Mouse (Mus musculus): ENCODE results near the gene Clnk. TPM values are rescaled to one million over a fixed set of nuclear protein-coding genes. Genes with fewer than 3 reads are reported as not detected.

The Clnk gene
- polyA plus RNA-seq, 1 experiment, result 0.13 TPM

- TF ChIP-seq POLR2A (IDR thresholded peaks at IDR 0.05; ENCODE audit: borderline replicate concordance, extremely low read depth, low read depth, low read length) (no peak), CTCF (IDR thresholded peaks at IDR 0.05; ENCODE audit: insufficient read depth, low read length) (no peak)
- DNase-seq, result no peak
- WGBS, result 48% methylated on average over 4 of the region's 4 CpGs
- Histone ChIP-seq H3K4me1 (ENCODE audit: control insufficient read depth, insufficient read depth, low read length) (no peaks in the 10 kb centered on the region), H3K4me3 (replicated peaks; ENCODE audit: extremely low read depth, low read depth, low read length) (no peak overlapping the region)
These were observed 18.4 kb downstream of the Clnk start for GRCm38 (mm10) chr5:38858015-38858721.

GRCm38 (mm10) chr5:38857591-38857990 lies 19.0 kb downstream of the Clnk start:
- Histone ChIP-seq H3K4me3 (replicated peaks; ENCODE audit: extremely low read depth, low read depth, low read length) (no peak overlapping the region), H3K4me1 (ENCODE audit: control insufficient read depth, insufficient read depth, low read length) (no peaks in the 10 kb centered on the region)
- no peak for DNase-seq
- no peak for TF ChIP-seq CTCF (IDR thresholded peaks at IDR 0.05; ENCODE audit: insufficient read depth, low read length)
- 92% methylated on average over 1 of the region's 1 CpGs for WGBS

GRCm38 (mm10) chr5:38850171-38850570 lies 26.4 kb downstream of the Clnk start:
- TF ChIP-seq CTCF (IDR thresholded peaks at IDR 0.05; ENCODE audit: insufficient read depth, low read length) (no peak), POLR2A (IDR thresholded peaks at IDR 0.05; ENCODE audit: borderline replicate concordance, extremely low read depth, low read depth, low read length) (no peak)
- no peak overlapping the region for H3K4me3 ChIP-seq (replicated peaks; ENCODE audit: extremely low read depth, low read depth, low read length)
- WGBS, result 89% methylated on average over 1 of the region's 1 CpGs
- DNase-seq, result no peak
- H3K4me1 ChIP-seq (ENCODE audit: control insufficient read depth, insufficient read depth, low read length), result no peaks in the 10 kb centered on the region

GRCm38 (mm10) chr5:38845529-38845928 lies 31.1 kb downstream of the Clnk start:
- no peak for TF ChIP-seq CTCF (IDR thresholded peaks at IDR 0.05; ENCODE audit: insufficient read depth, low read length)
- no peak for TF ChIP-seq POLR2A (IDR thresholded peaks at IDR 0.05; ENCODE audit: borderline replicate concordance, extremely low read depth, low read depth, low read length)
- DNase-seq, result no peak
- peaks cover 3% of the 10 kb centered on the region for H3K4me1 ChIP-seq (ENCODE audit: control insufficient read depth, insufficient read depth, low read length)
- 65% methylated on average over 3 of the region's 3 CpGs for WGBS
- H3K4me3 ChIP-seq (replicated peaks; ENCODE audit: extremely low read depth, low read depth, low read length), result no peak overlapping the region

GRCm38 (mm10) chr5:38844312-38844711 lies 32.3 kb downstream of the Clnk start:
- TF ChIP-seq POLR2A (IDR thresholded peaks at IDR 0.05; ENCODE audit: borderline replicate concordance, extremely low read depth, low read depth, low read length) (no peak), CTCF (IDR thresholded peaks at IDR 0.05; ENCODE audit: insufficient read depth, low read length) (no peak)
- no peak for DNase-seq
- Histone ChIP-seq H3K4me3 (replicated peaks; ENCODE audit: extremely low read depth, low read depth, low read length) (no peak overlapping the region), H3K4me1 (ENCODE audit: control insufficient read depth, insufficient read depth, low read length) (peaks cover 3% of the 10 kb centered on the region)
- 45% methylated on average over 2 of the region's 2 CpGs for WGBS

GRCm38 (mm10) chr5:38839981-38840380 lies 36.6 kb downstream of the Clnk start:
- no peak overlapping the region for H3K4me3 ChIP-seq (replicated peaks; ENCODE audit: extremely low read depth, low read depth, low read length)
- WGBS, result 96% methylated on average over 1 of the region's 1 CpGs
- H3K4me1 ChIP-seq (ENCODE audit: control insufficient read depth, insufficient read depth, low read length), result peaks cover 3% of the 10 kb centered on the region
- no peak for DNase-seq
- no peak for TF ChIP-seq CTCF (IDR thresholded peaks at IDR 0.05; ENCODE audit: insufficient read depth, low read length)
- TF ChIP-seq POLR2A (IDR thresholded peaks at IDR 0.05; ENCODE audit: borderline replicate concordance, extremely low read depth, low read depth, low read length), result no peak

- DNase-seq, result no peak
- Histone ChIP-seq H3K4me3 (replicated peaks; ENCODE audit: extremely low read depth, low read depth, low read length) (no peak overlapping the region), H3K4me1 (ENCODE audit: control insufficient read depth, insufficient read depth, low read length) (no peaks in the 10 kb centered on the region)
- no peak for TF ChIP-seq CTCF (IDR thresholded peaks at IDR 0.05; ENCODE audit: insufficient read depth, low read length)
- TF ChIP-seq POLR2A (IDR thresholded peaks at IDR 0.05; ENCODE audit: borderline replicate concordance, extremely low read depth, low read depth, low read length), result no peak
- WGBS, result 86% methylated on average over 6 of the region's 6 CpGs
These were observed 49.3 kb downstream of the Clnk start for GRCm38 (mm10) chr5:38827310-38827709.

- Histone ChIP-seq H3K4me3 (replicated peaks; ENCODE audit: extremely low read depth, low read depth, low read length) (no peak overlapping the region), H3K4me1 (ENCODE audit: control insufficient read depth, insufficient read depth, low read length) (no peaks in the 10 kb centered on the region)
- 85% methylated on average over 5 of the region's 5 CpGs for WGBS
- TF ChIP-seq POLR2A (IDR thresholded peaks at IDR 0.05; ENCODE audit: borderline replicate concordance, extremely low read depth, low read depth, low read length) (no peak), CTCF (IDR thresholded peaks at IDR 0.05; ENCODE audit: insufficient read depth, low read length) (no peak)
- no peak for DNase-seq
These were observed 50.0 kb downstream of the Clnk start for GRCm38 (mm10) chr5:38826586-38826985.

- TF ChIP-seq POLR2A (IDR thresholded peaks at IDR 0.05; ENCODE audit: borderline replicate concordance, extremely low read depth, low read depth, low read length) (no peak), CTCF (IDR thresholded peaks at IDR 0.05; ENCODE audit: insufficient read depth, low read length) (no peak)
- WGBS, result 54% methylated on average over 14 of the region's 14 CpGs
- Histone ChIP-seq H3K4me1 (ENCODE audit: control insufficient read depth, insufficient read depth, low read length) (no peaks in the 10 kb centered on the region), H3K4me3 (replicated peaks; ENCODE audit: extremely low read depth, low read depth, low read length) (no peak overlapping the region)
- DNase-seq, result no peak
These were observed 52.3 kb downstream of the Clnk start for GRCm38 (mm10) chr5:38824132-38824965.
